Mouse (Mus musculus): Measurements from ENCODE around the gene Slc50a1.

DNA sequence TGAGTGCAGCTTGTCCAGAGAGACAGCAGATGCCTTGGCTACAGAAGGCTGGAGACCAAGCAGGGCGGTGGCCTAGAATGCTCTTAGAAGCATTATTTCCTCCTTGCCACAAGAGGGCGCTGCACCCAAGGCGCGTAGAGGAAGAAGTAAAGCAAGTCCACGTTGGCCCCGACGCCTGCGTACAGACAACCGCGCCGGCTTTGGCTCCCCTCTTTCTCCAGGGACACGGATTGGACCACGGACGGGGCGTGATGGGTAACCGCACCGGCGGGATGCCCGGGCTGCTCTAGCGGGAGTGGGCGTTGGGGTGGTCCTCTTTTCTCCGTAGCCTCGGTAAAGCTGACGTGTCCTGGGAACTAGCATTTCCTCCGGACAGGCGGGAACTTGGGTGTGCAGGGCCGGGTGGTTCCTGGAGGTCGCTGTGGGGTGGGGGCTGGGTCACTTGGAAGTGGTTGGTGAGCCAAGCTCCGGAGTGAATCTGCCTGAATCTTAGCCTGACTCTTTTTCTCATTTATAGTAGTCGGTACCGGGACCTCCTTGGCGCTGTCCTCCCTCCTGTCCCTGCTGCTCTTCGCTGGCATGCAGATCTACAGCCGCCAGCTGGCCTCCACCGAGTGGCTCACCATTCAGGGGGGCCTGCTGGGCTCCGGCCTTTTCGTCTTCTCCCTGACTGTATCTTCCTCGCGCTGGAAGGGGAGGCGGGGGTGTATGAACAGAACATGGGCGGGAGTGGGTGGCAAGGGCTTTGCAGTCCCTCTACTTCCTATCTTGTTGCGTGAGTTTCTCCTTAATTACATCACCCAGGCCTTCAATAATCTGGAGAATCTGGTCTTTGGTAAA, 23.9 kb downstream of the Slc50a1 start, which contains the start of gene Trim46:
- peak; percentile 98 for TF ChIP-seq CTCF (IDR thresholded peaks at IDR 0.05; ENCODE audit: control insufficient read depth, insufficient read depth, low read length)
- TF ChIP-seq POLR2A (IDR thresholded peaks at IDR 0.05; ENCODE audit: borderline replicate concordance, control insufficient read depth, low read depth, low read length) = no peak; the same call in 1 of the 2 replicates
